Mouse (Mus musculus): Measurements from ENCODE around the gene Cyth3. TPM values are rescaled to one million over a fixed set of nuclear protein-coding genes. Genes with fewer than 3 reads are reported as not detected.
A peak's percentile ranks its signal among the peaks of the same experiment; 100 is the strongest.

Cyth3 gene
- polyA plus RNA-seq, 1 experiment from 2014 or later = 39.8 TPM

- no peak overlapping the region for H3K4me3 ChIP-seq
- no peak overlapping the region for H3K4me2 ChIP-seq (replicated peaks)
- H3K27ac ChIP-seq = no peak overlapping the region
- peaks cover 5% of the 10 kb centered on the region; the same call in 1 of the 2 replicates for H3K9me3 ChIP-seq (replicated peaks)
- H3K4me1 ChIP-seq = peaks cover 18% of the 10 kb centered on the region
- no peaks in the 10 kb centered on the region for H3K27me3 ChIP-seq
- 91% methylated on average over 8 of the region's 8 CpGs for WGBS
- no peaks in the 10 kb centered on the region for H3K36me3 ChIP-seq
- no peak for ATAC-seq (ENCODE audit: low FRiP score)
- no peak overlapping the region for H3K9ac ChIP-seq
Observed at GRCm38 (mm10) chr5:143630738-143631137, 8.5 kb downstream of the Cyth3 start.

- H3K27ac ChIP-seq = no peak overlapping the region
- H3K4me3 ChIP-seq = no peak overlapping the region
- H3K9ac ChIP-seq = no peak overlapping the region
- 87% methylated on average over 8 of the region's 8 CpGs for WGBS
- no peaks in the 10 kb centered on the region for H3K27me3 ChIP-seq
- no peak for ATAC-seq (ENCODE audit: low FRiP score)
- peaks cover 11% of the 10 kb centered on the region for H3K4me1 ChIP-seq
- no peaks in the 10 kb centered on the region for H3K36me3 ChIP-seq
- H3K4me2 ChIP-seq (replicated peaks) = no peak overlapping the region
- peaks cover 5% of the 10 kb centered on the region; the same call in 1 of the 2 replicates for H3K9me3 ChIP-seq (replicated peaks)
Observed at GRCm38 (mm10) chr5:143631559-143631958, 9.3 kb downstream of the Cyth3 start.

GRCm38 (mm10) chr5:143632674-143633557 lies 10.7 kb downstream of the Cyth3 start:
- ATAC-seq (ENCODE audit: low FRiP score) = no peak
- Histone ChIP-seq H3K36me3 (no peaks in the 10 kb centered on the region), H3K9ac (no peak overlapping the region), H3K27ac (no peak overlapping the region), H3K9me3 (replicated peaks) (peaks cover 5% of the 10 kb centered on the region; the same call in 1 of the 2 replicates), H3K4me3 (no peak overlapping the region), H3K27me3 (no peaks in the 10 kb centered on the region), H3K4me1 (peaks cover 11% of the 10 kb centered on the region), H3K4me2 (replicated peaks) (0 out of 2 replicates have a peak overlapping the region, but pooled peaks have one; percentile 22)
- WGBS = 68% methylated on average over 9 of the region's 9 CpGs

GRCm38 (mm10) chr5:143633558-143633871 lies 11.3 kb downstream of the Cyth3 start:
- Histone ChIP-seq H3K36me3 (no peaks in the 10 kb centered on the region), H3K4me2 (replicated peaks) (0 out of 2 replicates have a peak overlapping the region, but pooled peaks have one; percentile 22), H3K27me3 (no peaks in the 10 kb centered on the region), H3K4me3 (no peak overlapping the region), H3K27ac (peak overlapping the region; percentile 48; the same call in 1 of the 2 replicates), H3K9ac (no peak overlapping the region), H3K4me1 (peaks cover 11% of the 10 kb centered on the region), H3K9me3 (replicated peaks) (peaks cover 5% of the 10 kb centered on the region; the same call in 1 of the 2 replicates)
- no peak for ATAC-seq (ENCODE audit: low FRiP score)
- 65% methylated on average over 5 of the region's 5 CpGs for WGBS

- no peaks in the 10 kb centered on the region for H3K27me3 ChIP-seq
- peaks cover 13% of the 10 kb centered on the region for H3K4me1 ChIP-seq
- peak overlapping the region; percentile 48; the same call in 1 of the 2 replicates for H3K27ac ChIP-seq
- WGBS = 61% methylated on average over 4 of the region's 4 CpGs
- H3K9me3 ChIP-seq (replicated peaks) = peaks cover 5% of the 10 kb centered on the region; the same call in 1 of the 2 replicates
- no peaks in the 10 kb centered on the region for H3K36me3 ChIP-seq
- H3K4me2 ChIP-seq (replicated peaks) = 0 out of 2 replicates have a peak overlapping the region, but pooled peaks have one; percentile 22
- no peak for ATAC-seq (ENCODE audit: low FRiP score)
- no peak overlapping the region for H3K4me3 ChIP-seq
- H3K9ac ChIP-seq = no peak overlapping the region
Observed at GRCm38 (mm10) chr5:143633877-143634276, 11.6 kb downstream of the Cyth3 start.

- peaks cover 14% of the 10 kb centered on the region for H3K4me1 ChIP-seq
- no peaks in the 10 kb centered on the region for H3K27me3 ChIP-seq
- H3K9me3 ChIP-seq (replicated peaks) = peaks cover 5% of the 10 kb centered on the region; the same call in 1 of the 2 replicates
- no peak overlapping the region for H3K4me2 ChIP-seq (replicated peaks)
- WGBS = 57% methylated on average over 12 of the region's 12 CpGs
- ATAC-seq (ENCODE audit: low FRiP score) = no peak
- H3K9ac ChIP-seq = no peak overlapping the region
- H3K36me3 ChIP-seq = no peaks in the 10 kb centered on the region
- H3K4me3 ChIP-seq = no peak overlapping the region
- H3K27ac ChIP-seq = no peak overlapping the region
Observed at GRCm38 (mm10) chr5:143634550-143635112, 12.4 kb downstream of the Cyth3 start.

GRCm38 (mm10) chr5:143635358-143635757 lies 13.1 kb downstream of the Cyth3 start:
- no peak overlapping the region for H3K4me2 ChIP-seq (replicated peaks)
- no peak for ATAC-seq (ENCODE audit: low FRiP score)
- H3K4me1 ChIP-seq = peaks cover 14% of the 10 kb centered on the region
- no peak overlapping the region for H3K4me3 ChIP-seq
- no peak overlapping the region for H3K27ac ChIP-seq
- peaks cover under 1% of the 10 kb centered on the region; the same call in 1 of the 2 replicates for H3K9me3 ChIP-seq (replicated peaks)
- H3K36me3 ChIP-seq = no peaks in the 10 kb centered on the region
- WGBS = 75% methylated on average over 11 of the region's 11 CpGs
- H3K27me3 ChIP-seq = no peaks in the 10 kb centered on the region
- no peak overlapping the region for H3K9ac ChIP-seq

GRCm38 (mm10) chr5:143636173-143636572 lies 13.9 kb downstream of the Cyth3 start:
- H3K9ac ChIP-seq = no peak overlapping the region
- WGBS = 81% methylated on average over 7 of the region's 7 CpGs
- no peaks in the 10 kb centered on the region for H3K9me3 ChIP-seq (replicated peaks)
- H3K36me3 ChIP-seq = no peaks in the 10 kb centered on the region
- H3K4me1 ChIP-seq = peaks cover 14% of the 10 kb centered on the region
- no peak overlapping the region for H3K4me3 ChIP-seq
- H3K27ac ChIP-seq = no peak overlapping the region
- H3K4me2 ChIP-seq (replicated peaks) = no peak overlapping the region
- no peak for ATAC-seq (ENCODE audit: low FRiP score)
- H3K27me3 ChIP-seq = no peaks in the 10 kb centered on the region

- WGBS = 71% methylated on average over 11 of the region's 11 CpGs
- no peak overlapping the region for H3K4me3 ChIP-seq
- no peak overlapping the region for H3K4me2 ChIP-seq (replicated peaks)
- H3K9ac ChIP-seq = no peak overlapping the region
- no peaks in the 10 kb centered on the region for H3K36me3 ChIP-seq
- H3K9me3 ChIP-seq (replicated peaks) = no peaks in the 10 kb centered on the region
- H3K4me1 ChIP-seq = peaks cover 20% of the 10 kb centered on the region
- H3K27ac ChIP-seq = no peak overlapping the region
- ATAC-seq (ENCODE audit: low FRiP score) = no peak
- H3K27me3 ChIP-seq = no peaks in the 10 kb centered on the region
Observed at GRCm38 (mm10) chr5:143637832-143638420, 15.7 kb downstream of the Cyth3 start.

GRCm38 (mm10) chr5:143638516-143639270 lies 16.4 kb downstream of the Cyth3 start:
- WGBS = 71% methylated on average over 7 of the region's 7 CpGs
- H3K9ac ChIP-seq = no peak overlapping the region

GRCm38 (mm10) chr5:143639329-143639728 lies 17.1 kb downstream of the Cyth3 start:
- H3K4me3 ChIP-seq = no peak overlapping the region
- H3K27ac ChIP-seq = no peak overlapping the region
- peaks cover 14% of the 10 kb centered on the region; the same call in 1 of the 2 replicates for H3K4me1 ChIP-seq
- H3K27me3 ChIP-seq = no peaks in the 10 kb centered on the region
- no peak overlapping the region for H3K9ac ChIP-seq
- 94% methylated on average over 4 of the region's 4 CpGs for WGBS
- no peak overlapping the region for H3K4me2 ChIP-seq (replicated peaks)
- no peak for ATAC-seq (ENCODE audit: low FRiP score)
- no peaks in the 10 kb centered on the region for H3K9me3 ChIP-seq (replicated peaks)
- H3K36me3 ChIP-seq = no peaks in the 10 kb centered on the region

More at GRCm38 (mm10) chr5:143638516-143639270, 16.4 kb downstream of the Cyth3 start:
- Histone ChIP-seq H3K4me3 (no peak overlapping the region), H3K27ac (no peak overlapping the region), H3K9me3 (replicated peaks) (no peaks in the 10 kb centered on the region), H3K4me2 (replicated peaks) (no peak overlapping the region), H3K4me1 (peaks cover 16% of the 10 kb centered on the region), H3K36me3 (no peaks in the 10 kb centered on the region), H3K27me3 (no peaks in the 10 kb centered on the region)
- ATAC-seq (ENCODE audit: low FRiP score) = no peak

All from hindbrain, embryonic 12.5 days (tissue).